Mouse (Mus musculus) megakaryocyte progenitor cell, adult 5-6 weeks (primary cell): ENCODE data around the gene Lgr6. TPM values are rescaled to one million over a fixed set of nuclear protein-coding genes. Genes with fewer than 3 reads are reported as not detected.
"Not testable (repeated sequence)": the region's sequence is repeated elsewhere in the genome, so short reads cannot be mapped to it uniquely, and the experiment has no call there.

Source experiments
- ATAC-seq: replicated peaks from 2 replicates; pipeline ENCODE4 v1.8.0; 2016; ENCODE audit warnings: mild to moderate bottlenecking, moderate TSS enrichment, inconsistent platforms; ENCODE audit not compliant: poor library complexity
- total RNA-seq, 2 experiments: library from RNA; stranded (forward) in 1 of 2; stranded (reverse) in 1 of 2; fragments of 157-497, 149-512 nt in 1 of 2; fragments of 200-1000 nt in 1 of 2; gene quantifications; 2 replicates each; pipeline versions ENCODE4 v1.2.3 to v1.2.4; 2015 to 2017

The Lgr6 gene
- total RNA-seq, 2 experiments from 2014 or later = 0.08 TPM; not detected in 1

DNA sequence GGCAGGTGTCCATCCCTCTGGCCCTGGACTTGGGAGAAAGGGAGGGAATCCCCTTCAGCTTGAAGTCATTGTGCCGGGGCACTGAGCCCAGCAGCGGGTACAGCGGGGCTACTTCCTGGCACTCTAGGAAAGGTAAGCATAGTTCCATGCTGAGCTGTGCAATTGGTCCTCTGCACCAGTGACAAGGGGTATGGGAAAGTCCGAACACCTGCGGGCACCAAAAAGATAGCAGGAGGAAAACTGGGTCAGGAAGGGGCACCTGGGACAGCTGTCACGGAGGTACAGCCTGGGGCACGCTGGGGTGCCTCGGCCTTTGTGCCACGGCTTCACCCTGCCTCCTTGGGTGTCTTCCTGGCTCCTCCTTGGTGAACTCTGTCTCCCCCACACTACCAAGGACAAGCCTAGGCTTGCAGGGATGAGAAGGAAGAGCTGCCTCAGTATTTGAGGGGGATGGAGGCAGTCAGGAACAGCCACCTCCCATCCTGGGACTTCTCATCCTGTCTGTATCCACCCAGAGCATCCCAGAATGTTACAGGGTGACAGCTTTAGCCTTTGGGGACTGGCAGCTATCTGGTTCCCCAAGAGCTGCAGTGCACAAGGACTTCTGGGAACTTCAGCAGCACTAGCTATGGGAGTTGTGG lies 24.6 kb upstream of the Lgr6 start:
- no peak for ATAC-seq

DNA sequence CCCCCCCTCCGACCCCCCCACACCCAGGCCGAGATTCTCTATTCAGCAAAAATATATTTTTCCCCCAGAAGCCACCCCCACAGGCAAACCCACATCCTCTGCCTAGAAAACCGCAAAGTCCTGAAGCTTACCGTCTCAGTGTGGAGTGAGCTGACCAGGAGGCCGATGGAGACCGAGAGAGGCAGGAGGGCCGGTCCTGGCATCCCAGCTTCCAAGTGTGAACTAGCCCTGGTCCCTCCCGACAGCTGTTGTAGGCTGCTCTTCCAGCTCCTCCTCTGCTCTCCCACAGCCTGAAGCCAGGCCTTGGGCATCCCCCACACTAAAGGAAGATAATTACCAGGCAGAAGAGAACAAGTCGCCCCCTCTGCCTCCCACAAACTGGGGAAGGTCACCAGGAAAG lies 23.9 kb upstream of the Lgr6 start:
- ATAC-seq = no peak

DNA sequence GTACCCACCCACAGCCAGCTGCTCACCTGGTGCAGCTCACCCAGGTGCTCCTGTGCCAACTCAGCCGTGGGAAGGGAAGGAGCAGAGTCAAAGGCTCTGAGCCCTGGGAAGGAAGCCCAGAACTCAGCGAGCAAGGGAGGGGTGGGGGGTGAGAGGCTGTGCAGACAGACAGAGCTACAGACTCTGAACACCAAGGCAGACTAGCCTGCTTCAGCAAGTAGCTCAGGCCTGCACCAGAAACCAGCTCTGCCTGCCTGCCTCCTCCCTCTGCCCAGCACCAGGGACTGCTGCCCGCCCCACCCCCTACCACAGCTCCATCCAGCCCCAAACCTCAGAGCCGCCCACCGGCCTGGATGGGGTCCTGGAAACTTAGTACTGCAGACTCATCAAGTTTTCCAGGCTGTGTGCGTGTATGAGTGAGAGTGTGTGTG lies 22.9 kb upstream of the Lgr6 start:
- ATAC-seq = no peak

DNA sequence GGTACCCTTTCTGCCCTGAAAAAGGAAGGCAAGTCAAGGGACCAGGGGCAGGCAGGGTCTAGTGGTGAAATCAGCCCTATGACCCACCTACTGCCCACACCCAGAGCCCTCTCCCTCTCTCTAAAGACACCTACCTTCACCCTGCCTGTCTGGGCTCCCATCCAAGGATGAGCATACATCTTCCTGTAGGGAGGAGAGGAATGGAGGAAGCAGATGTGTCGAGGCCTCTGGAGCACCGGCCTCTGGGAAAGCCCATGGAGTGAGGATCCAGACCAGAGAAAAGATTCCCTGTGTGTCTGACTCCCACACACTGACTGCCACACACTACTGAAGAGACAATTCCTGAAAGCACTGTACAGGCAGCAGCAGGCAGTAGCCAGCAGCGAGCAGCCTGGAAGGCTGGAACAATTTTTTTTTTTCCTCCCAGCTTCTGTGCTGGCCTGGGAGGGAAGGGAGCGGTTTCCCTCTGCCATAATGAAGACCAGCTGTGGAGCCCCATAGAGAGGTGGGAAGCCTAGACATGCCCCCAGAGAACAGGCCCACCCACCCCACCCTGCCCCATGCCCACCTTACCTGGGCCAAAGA lies 21.5 kb upstream of the Lgr6 start:
- no peak for ATAC-seq

DNA sequence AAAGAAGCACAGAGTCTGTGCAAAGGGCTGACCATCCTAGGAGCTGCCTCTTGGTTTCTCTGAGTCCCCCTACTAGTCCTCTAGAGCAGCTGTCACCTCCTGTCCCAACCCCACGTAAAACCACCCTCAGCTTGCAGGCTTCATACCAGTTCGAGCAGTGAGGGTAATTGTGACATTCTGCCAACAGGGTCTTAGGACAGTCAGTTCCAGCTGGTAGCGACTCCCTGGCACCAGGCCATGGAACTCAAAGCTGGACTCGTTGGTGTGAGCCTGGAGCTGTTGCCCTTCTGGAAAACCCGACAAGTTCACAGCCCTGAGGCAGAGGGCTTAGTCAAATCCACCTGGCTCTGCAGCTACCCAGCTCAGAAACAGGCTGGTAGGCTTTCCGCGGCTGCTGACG lies 20.9 kb upstream of the Lgr6 start:
- ATAC-seq = no peak

DNA sequence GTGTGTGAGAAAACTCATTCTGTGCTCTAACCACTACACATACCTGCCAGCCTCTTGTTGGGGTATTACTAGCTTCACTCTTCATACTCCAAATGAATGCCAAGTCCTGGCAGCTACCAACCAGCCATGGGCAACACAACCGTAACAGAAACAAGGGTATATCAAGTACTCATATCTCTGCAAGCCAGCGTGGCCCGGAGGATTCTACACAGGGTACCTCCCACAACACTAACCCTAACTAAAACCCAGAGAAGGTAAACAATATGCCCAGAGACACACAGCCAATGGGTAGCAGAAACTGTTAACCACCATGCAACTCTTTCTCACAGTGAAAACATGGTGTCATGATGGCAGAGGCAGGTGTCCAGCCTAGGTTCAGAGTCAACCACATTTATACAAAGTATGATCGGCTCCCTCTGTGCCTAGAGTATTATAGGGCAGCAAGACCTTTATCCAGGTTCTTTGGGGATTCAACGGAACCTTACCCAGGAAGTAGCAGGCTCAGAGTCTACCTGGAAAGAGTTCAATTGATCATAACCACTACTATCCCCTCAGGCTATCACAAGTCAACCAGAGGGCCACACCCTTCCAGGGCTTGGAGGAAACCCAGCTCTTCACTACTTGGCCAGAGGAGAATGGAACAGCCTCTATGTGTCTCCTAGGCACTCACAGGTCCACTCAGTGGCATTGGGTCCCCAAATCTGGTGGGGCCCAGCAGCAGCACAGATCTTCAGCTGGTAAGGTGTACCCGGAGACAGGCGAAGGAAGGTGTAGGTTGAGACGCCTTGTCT lies 19.7 kb upstream of the Lgr6 start:
- peak; percentile 75 for ATAC-seq

DNA sequence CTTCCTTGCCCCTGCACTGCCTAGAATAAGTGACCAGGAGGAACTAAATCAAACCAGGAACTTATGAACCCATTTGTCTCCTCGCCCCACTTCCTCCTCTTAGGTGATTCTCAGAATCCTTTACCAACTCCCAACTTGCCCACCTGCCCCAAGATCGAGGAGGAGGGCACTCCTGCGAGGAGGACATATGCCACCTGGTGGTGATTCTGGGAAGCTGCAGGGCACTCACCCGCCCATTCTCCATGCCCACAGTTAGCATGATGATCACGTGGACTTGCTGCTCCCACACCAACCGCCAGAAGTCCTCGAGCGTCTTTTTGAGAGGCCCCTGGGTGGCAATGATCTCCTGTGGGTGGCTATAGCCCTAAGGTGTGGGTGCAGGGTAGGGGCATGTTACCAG lies 7.6 kb upstream of the Lgr6 start:
- ATAC-seq = peak; percentile 91

DNA sequence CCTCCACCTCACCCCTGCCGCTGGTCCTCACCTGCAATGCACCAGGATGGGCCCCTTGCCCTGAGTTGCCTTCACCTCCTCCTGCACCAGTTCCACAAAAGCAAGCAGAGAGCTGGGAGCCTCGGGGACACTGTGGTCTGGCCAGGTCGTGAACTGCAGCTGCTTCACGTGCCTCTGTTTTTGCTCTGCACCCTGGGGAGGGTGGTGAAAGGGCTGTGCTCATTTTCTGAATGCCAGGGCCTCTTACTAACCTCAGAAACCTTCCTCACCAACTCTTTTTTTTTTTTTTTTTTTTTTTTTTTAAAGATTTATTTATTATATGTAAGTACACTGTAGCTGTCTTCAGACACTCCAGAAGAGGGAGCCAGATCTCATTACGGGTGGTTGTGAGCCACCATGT lies 6.2 kb upstream of the Lgr6 start:
- ATAC-seq = not testable (repeated sequence)

DNA sequence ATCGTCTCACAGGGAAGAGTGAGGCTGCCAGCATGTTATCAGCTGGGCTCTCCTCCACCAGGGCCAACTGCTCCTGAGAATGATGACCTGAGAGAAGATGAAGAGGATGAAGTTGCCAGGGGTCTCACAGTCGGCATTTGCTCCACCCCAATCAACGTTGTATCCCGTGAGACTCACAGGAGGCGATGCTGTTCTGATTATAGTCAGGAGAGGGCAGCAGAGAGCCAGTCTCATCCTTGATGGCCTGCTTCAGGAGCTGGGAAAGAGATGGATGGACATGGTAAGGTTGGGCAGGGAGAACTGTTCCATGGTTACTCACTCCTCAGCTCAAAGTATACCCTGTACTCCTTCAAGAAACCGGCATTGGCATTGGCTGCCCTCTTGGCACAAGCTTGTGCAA lies 5.0 kb upstream of the Lgr6 start:
- peak; percentile 59 for ATAC-seq

DNA sequence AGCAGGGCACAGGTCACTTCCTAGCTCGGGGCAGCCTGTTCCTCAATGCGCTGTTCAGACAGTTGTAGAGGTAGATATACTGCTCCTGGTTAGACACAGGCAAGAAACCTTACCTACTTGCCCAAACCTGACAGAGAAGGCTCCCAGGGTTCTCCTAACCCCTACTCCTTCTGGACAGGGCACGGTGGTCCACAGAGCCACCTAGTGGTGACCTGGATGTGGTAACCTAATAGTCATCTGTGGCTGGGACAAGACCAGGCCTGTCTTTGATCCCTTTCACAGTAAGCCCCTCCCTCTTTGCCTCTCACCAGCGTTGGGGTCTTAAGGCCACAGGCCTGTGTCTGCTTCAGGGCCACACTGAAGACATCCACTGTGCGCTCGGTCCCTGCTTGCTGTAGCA lies 3.5 kb upstream of the Lgr6 start:
- peak; percentile 38 for ATAC-seq

DNA sequence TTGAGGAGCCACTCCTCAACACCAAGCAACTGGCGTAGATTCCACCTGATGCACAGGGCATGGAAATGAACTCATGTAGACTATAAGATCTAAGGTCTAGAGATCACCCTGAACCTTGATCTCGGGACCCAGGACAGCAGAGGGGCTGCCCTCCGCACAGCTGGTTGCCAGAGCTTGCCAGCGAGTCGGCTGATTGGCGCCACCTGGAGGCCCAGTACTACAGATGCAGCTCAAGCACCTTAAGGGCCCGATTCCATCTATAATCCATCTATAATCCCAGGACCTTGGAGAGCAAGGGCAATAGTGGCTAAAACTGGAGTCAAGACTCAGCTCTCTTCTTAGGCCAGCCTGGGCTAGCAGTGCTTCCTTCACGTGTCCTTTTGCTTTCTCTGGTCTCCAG lies 875 bp upstream of the Lgr6 start:
- peak; percentile 79 for ATAC-seq

DNA sequence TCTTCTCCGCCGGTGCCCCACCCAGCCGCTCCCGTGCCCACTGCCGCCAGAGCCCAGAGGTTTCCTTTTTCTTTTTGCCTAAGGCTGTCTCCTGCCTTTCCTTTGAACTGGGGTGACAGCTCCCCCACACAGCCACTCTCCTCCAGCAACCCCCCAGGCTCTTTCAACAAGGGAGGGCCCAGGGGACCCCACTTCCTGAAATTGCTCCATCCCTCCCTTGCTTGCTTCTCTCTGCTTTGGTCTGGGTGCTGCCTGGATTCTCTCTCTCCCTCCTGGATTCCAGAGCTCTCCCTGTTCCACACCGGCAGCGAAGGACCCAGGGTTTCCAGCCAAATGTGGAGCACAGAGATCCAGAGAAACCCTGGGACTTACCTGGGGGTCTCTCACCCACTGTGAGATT lies 4.7 kb downstream of the Lgr6 start:
- ATAC-seq = no peak; the same call in none of the 2 replicates

DNA sequence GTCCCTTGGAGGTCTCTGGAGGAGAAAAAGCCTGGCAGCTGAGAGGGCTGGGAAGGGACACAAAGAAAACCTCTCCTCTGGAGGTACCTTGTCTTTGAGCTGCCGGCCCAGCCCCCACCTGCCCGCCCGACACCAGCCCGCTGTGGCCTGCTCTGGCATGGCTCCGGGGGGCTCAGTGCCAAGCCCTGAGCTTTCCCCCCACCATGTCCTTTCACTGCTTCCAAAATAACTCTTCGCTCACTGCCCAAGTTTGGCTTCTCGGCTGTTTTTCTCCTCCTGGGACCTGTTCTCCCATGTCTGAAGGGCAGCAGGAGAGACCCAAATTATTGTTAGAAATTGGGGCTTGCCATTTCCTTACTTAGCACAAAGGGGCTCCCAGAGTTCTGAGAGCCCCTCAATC lies 6.6 kb downstream of the Lgr6 start:
- no peak for ATAC-seq

DNA sequence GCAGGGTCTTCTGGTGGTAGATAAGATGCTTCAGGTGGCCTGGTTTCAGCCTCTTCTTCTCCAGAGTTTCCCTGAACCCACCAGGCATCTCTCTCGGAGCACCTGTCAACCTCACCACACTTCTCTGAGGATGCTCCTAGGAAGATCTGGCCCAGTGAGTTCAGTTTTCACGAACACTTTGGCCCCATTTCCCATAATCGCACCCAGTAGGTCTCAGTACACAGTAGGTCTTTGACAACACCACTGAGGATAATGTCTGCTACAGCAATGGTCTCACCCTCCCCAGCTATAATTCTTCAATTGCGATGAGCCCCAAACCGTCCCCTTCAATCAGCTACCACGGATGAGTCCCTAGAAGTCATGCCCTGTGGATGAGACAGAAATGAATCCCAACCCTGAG lies 7.6 kb downstream of the Lgr6 start:
- no peak for ATAC-seq

DNA sequence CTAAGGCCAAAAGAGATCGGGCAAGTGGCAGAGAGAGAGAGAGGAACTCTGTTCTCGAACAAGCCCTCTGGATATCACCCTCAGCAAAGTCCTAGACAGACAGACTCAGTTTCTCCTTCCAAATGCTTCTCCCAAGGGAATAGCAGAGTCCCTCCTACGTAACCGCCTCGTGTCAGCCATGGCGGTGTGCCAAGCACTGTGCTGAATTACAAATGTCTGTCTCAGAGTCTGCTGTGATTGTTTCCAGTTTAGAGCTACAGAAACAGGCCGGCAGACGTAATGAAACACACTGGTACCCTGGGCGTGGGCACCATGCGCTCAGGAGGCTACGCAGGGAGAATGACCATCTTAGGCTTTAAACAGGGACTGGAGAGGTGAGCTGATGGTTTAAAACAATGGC lies 8.8 kb downstream of the Lgr6 start:
- no peak for ATAC-seq

DNA sequence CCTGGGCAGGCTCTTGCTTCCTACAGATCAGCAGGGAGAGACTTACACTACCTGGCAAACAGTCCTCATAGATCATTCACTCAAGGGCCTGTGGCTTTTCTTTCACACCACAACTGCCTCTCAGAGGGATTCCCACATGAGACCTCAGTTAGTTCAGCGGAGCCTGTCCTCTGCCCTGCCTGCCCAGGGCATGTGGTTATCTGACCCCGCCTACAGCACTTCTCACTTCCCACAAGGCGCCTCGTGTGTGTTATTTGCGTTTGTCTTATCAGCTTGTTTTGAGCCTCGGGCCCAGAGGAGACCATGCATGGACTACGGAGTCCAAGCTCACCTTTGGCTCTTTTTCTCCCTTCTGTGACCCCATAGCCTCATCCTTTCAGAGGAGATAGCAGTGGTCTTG lies 9.9 kb downstream of the Lgr6 start:
- ATAC-seq = peak; percentile 89

DNA sequence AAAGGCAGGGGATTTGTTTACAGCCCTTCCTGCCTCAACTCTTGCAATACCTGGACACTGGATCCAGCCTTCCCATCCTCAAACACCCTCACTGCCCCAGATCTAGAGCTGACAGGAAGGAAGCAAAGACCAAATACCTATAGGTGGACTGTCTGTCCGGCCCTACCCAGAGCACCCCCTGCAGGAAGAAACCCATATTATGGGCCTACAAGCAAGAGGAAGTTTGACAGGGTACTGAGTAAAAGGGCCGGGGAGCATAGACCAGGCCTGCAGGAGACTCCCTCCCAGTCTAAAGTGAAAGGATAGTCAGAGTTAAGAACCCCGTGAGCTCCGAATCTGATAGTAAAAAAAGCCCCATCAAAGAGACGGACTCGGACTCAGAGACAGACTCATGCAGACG lies 10.4 kb downstream of the Lgr6 start:
- ATAC-seq = peak; percentile 65

DNA sequence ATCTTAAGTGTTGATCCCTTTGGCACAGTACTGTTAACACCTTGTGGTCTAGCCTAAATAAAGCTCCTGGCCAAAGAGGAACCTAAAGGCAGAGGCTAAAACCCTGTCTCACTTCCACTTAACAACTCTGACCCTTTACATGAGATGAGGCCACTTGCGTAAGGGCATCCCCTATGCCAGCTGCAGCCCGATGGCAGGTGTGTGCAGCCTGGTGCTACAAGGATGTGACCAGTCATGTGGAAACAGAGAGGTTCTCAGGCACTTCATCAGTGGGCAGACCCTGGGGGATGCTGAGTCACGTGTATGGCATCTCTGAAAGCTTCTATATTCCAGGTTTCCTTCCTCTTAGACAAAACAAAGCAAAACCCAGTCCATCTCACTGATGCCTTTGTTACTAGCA lies 14.2 kb downstream of the Lgr6 start:
- ATAC-seq = peak; percentile 52

DNA sequence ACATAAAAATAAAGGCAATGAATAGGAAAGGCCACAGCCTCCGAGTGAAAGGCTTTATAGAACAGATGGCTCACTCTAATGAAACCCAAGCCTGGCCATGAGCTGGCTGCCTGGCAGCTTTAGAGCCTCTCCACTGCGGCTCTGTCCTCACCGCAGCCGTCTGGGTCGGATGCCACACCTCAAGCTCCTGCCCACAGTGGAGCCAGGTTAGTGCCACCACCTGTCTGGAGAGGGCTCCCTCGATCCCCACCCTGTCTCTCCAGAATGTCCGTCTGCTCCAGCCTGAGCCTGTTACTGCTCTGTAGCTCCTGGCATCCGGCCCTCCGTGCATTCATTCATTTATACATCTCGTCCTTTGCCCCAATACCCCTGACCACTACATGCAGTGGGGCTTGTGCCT lies 15.4 kb downstream of the Lgr6 start:
- no peak for ATAC-seq

DNA sequence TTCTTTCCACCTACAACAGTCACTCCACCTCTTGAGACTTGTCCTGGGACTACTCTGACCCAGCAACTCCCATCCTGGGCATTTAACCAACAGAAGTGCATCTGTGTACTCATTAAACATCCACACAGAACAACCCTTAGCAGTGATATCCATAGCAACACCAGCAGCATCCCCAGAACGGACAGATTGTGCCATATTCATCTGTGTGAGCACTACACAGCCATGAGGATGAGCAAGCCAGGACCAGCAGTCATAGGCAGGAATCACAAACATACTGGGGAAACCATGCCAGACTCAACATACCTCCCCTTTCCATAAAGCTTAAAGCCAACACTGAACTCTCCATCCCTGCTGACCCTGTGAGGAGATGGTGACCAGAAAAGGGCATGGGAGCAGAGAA lies 17.7 kb downstream of the Lgr6 start:
- no peak for ATAC-seq

DNA sequence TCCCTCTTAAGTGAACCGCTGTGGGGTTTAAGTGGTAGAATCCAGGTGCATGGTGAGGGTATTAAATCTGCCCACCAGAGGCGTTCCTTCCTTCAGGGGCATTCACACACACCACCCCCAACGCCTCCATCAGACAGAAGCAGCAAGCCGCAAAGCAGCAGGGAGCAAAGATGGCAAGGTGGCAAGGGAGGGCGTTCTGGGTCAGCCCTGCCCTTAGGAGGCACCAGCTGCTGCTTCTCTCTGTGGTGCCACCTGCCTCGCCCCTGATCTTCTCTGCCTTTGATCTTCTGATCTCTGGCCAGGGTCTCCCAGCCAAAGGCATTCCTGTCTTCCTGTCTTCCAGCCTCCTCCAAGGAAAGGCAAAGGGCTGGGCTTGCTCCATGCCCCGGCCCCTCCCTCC lies 19.1 kb downstream of the Lgr6 start:
- no peak for ATAC-seq

DNA sequence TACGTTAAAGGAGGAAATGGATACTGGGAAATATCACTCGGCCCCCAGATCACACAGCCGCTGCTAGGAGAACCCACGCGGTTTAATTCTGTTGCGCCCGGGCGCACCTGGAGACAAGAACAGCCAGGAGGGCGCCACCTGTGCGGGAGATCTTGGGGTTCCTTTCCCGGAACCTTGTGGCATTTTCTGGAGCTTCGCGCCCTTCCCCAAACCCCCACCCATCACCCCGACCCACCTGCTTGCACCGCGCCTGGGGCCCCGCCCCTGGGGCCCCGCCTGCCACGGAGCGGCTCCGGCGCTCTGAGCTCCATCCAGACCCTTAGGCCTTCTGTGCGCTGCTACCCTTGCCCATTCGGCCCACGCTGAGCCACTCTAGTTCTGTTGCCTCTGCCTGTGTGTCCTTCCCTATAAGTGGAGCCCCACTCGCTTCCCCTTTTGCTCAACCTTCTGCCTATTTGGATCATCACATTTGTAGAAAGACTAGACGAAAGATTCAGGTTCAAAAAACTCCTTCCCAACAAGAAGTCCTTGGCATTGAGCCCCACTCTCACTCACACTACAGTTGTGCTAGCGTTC lies 19.7 kb downstream of the Lgr6 start:
- peak; percentile 56; the same call in 1 of the 2 replicates for ATAC-seq
